Comparison of ENCODE assay signal across 9 mouse cellular contexts in genomic region chr11:24286129-24287108, GRCm38 (mm10).
DNase-seq lines count a peak whose midpoint lies in the region; ATAC-seq and TF ChIP-seq lines count a peak whose summit lies in the region.
"Had no signal": no experiment of that assay in that cellular context is flagged by ENCODE, and none has a peak within 500 bp of the region (broad histone marks: within the 10 kb centered on the region; RNA-seq: fewer than 3 reads in every experiment).

No protein-coding gene starts in this region.

- H3K27ac ChIP-seq in forebrain, embryonic 14.5 days (ENCODE audit: low read depth, low read length): no peak overlapping the region
- H3K27ac ChIP-seq in kidney, embryonic 16.5 days (ENCODE audit: low read length): no peak overlapping the region
- H3K27ac ChIP-seq in midbrain, embryonic 11.5 days (ENCODE audit: low read depth, low read length): peak overlapping the region; percentile 85

- no peaks in the 10 kb centered on the region for H3K36me3 ChIP-seq in forebrain, embryonic 14.5 days (ENCODE audit: control insufficient read depth, insufficient read depth, low read length)
- no peaks in the 10 kb centered on the region for H3K36me3 ChIP-seq in kidney, embryonic 16.5 days (ENCODE audit: insufficient read depth, low read length)
- no peaks in the 10 kb centered on the region for H3K36me3 ChIP-seq in midbrain, embryonic 11.5 days (ENCODE audit: control insufficient read depth, insufficient read depth, low read length)

- ATAC-seq in forebrain, embryonic 14.5 days: peak; percentile 79
- ATAC-seq in kidney, embryonic 16.5 days (ENCODE audit: low FRiP score, low TSS enrichment): peak; percentile 64; the same call in 1 of the 2 replicates
- ATAC-seq in midbrain, embryonic 11.5 days (ENCODE audit: low FRiP score): peak; percentile 90
- no peak for ATAC-seq in CD4-positive, CD25-positive, alpha-beta regulatory T cell, adult 4 months

- H3K4me2 ChIP-seq in forebrain, embryonic 14.5 days (ENCODE audit: low read length): peak overlapping the region; percentile 30
- H3K4me2 ChIP-seq in kidney, embryonic 16.5 days (replicated peaks; ENCODE audit: low read depth, low read length): peak overlapping the region; percentile 10; the same call in 1 of the 2 replicates
- peak overlapping the region; percentile 29 for H3K4me2 ChIP-seq in midbrain, embryonic 11.5 days

- no peak for TF ChIP-seq POLR2A in brain, embryonic 14.5 days (IDR thresholded peaks at IDR 0.05; ENCODE audit: borderline replicate concordance, extremely low read depth, insufficient read depth, insufficient read length, poor library complexity, severe bottlenecking)

- no peaks in the 10 kb centered on the region for H3K27me3 ChIP-seq in forebrain, embryonic 14.5 days (replicated peaks; ENCODE audit: control insufficient read depth, insufficient read depth, low read length)
- peaks cover 37% of the 10 kb centered on the region for H3K27me3 ChIP-seq in kidney, embryonic 16.5 days (ENCODE audit: insufficient read depth, low read length)
- H3K27me3 ChIP-seq in midbrain, embryonic 11.5 days (ENCODE audit: control insufficient read depth, insufficient read depth, low read length): no peaks in the 10 kb centered on the region

- no peak for TF ChIP-seq CTCF in brain, embryonic 14.5 days (IDR thresholded peaks at IDR 0.05; ENCODE audit: borderline replicate concordance, extremely low read depth, insufficient read depth, insufficient read length)

- 6% methylated on average over 18 of the region's 18 CpGs for WGBS in forebrain, embryonic 14.5 days
- 21% methylated on average over 18 of the region's 18 CpGs for WGBS in kidney, embryonic 16.5 days
- WGBS in midbrain, embryonic 11.5 days: 6% methylated on average over 18 of the region's 18 CpGs

- H3K9ac ChIP-seq in forebrain, embryonic 14.5 days (ENCODE audit: low read length): no peak overlapping the region
- no peak overlapping the region for H3K9ac ChIP-seq in kidney, embryonic 16.5 days (replicated peaks; ENCODE audit: low read length)
- H3K9ac ChIP-seq in midbrain, embryonic 11.5 days (ENCODE audit: low read length): peak overlapping the region; percentile 44; the same call in 1 of the 2 replicates

- H3K9me3 ChIP-seq in forebrain, embryonic 14.5 days (replicated peaks; ENCODE audit: control insufficient read depth, low read length): no peaks in the 10 kb centered on the region
- H3K9me3 ChIP-seq in kidney, embryonic 16.5 days (ENCODE audit: low read length): no peaks in the 10 kb centered on the region
- H3K9me3 ChIP-seq in midbrain, embryonic 11.5 days (ENCODE audit: control insufficient read depth, low read length): no peaks in the 10 kb centered on the region

- peak; percentile 90 for DNase-seq in brain, embryonic 14.5 days (ENCODE audit: low read depth)
- peak; percentile 69 for DNase-seq in forebrain, embryonic 14.5 days (ENCODE audit: low spot score)
- peak; percentile 95 for DNase-seq in midbrain, embryonic 11.5 days (ENCODE audit: low spot score, missing footprints)
- no peak for DNase-seq in layer of hippocampus, adult 11-12 months (ENCODE audit: low spot score)
- no peak for DNase-seq in heart, adult 18-20 months
- DNase-seq in cerebellum, postnatal 36 days: no peak
- DNase-seq: lung, postnatal 10 days had no signal

- H3K4me3 ChIP-seq in forebrain, embryonic 14.5 days (ENCODE audit: low read depth, low read length): no peak overlapping the region
- H3K4me3 ChIP-seq in kidney, embryonic 16.5 days (ENCODE audit: low read length): no peak overlapping the region
- H3K4me3 ChIP-seq in midbrain, embryonic 11.5 days (ENCODE audit: low read depth, low read length): no peak overlapping the region

- H3K4me1 ChIP-seq in forebrain, embryonic 14.5 days (ENCODE audit: control insufficient read depth, insufficient read depth, low read length): peaks cover 18% of the 10 kb centered on the region; the same call in 1 of the 2 replicates
- H3K4me1 ChIP-seq in kidney, embryonic 16.5 days (ENCODE audit: insufficient read depth, low read length): 0 out of 2 replicates have a peak, but pooled peaks cover 4% of the 10 kb centered on the region
- H3K4me1 ChIP-seq in midbrain, embryonic 11.5 days (ENCODE audit: control insufficient read depth, insufficient read depth, low read length): peaks cover 33% of the 10 kb centered on the region

Comparison
In these comparisons a context has a peak if more than half of its experiments do, and no peak if none do; other contexts are left out.
1. DNase-seq: peak in brain, embryonic 14.5 days (single experiment), forebrain, embryonic 14.5 days (single experiment) and midbrain, embryonic 11.5 days (single experiment); none in layer of hippocampus, adult 11-12 months (single experiment), heart, adult 18-20 months (0 of 2) and cerebellum, postnatal 36 days (0 of 2).
2. Peak in every context shown above with its lines, with median percentiles within 50 percentile points of each other: H3K4me2 ChIP-seq.